Mouse (Mus musculus) neural tube, embryonic 15.5 days (tissue): Measurements from ENCODE around the gene Rnf135. TPM values are rescaled to one million over a fixed set of nuclear protein-coding genes. Genes with fewer than 3 reads are reported as not detected.

ENCODE experiments used
- polyA plus RNA-seq: library from polyadenylated mRNA; unstranded; fragments of >200 nt; fragmentation: Nextera tagmentation; extraction: Ambion mirVana; gene quantifications from 2 replicates; pipeline ENCODE4 v1.2.1, GENCODE M21; 2015

The Rnf135 gene
- polyA plus RNA-seq, 1 experiment from 2014 or later = 2.9 TPM

Other genes starting within 250 kb of the Rnf135 start
- gene Utp6, start 221.5 kb upstream of the Rnf135 start, polyA plus RNA-seq = 35.3 and 44.4 TPM in 2 replicates
- gene Suz12, start 190.7 kb upstream of the Rnf135 start, polyA plus RNA-seq = 11.1 and 13.8 TPM in 2 replicates
- gene Crlf3, start 102.9 kb upstream of the Rnf135 start, polyA plus RNA-seq = 14.3 and 27.7 TPM in 2 replicates
- 3.5 and 6.2 TPM in 2 replicates for gene Atad5, start 94.5 kb upstream of the Rnf135 start, polyA plus RNA-seq
- 21.9 and 26.3 TPM in 2 replicates for gene Tefm, start 41.7 kb upstream of the Rnf135 start, polyA plus RNA-seq
- gene Adap2, start 29.7 kb upstream of the Rnf135 start, polyA plus RNA-seq = 3.4 and 4.1 TPM in 2 replicates
- 70.2 and 72.9 TPM in 2 replicates for gene Rhot1, start 25.2 kb downstream of the Rnf135 start, polyA plus RNA-seq
- 4.2 and 6.9 TPM in 2 replicates for gene Rhbdl3, start 117.1 kb downstream of the Rnf135 start, polyA plus RNA-seq
- 34.7 and 41.3 TPM in 2 replicates for gene 5730455P16Rik, start 194.2 kb downstream of the Rnf135 start, polyA plus RNA-seq
- gene Zfp207, start 199.4 kb downstream of the Rnf135 start, polyA plus RNA-seq = 168 and 184 TPM in 2 replicates
- 271 and 274 TPM in 2 replicates for gene Psmd11, start 244.8 kb downstream of the Rnf135 start, polyA plus RNA-seq